Mouse (Mus musculus) leukemia stem cell, adult 10-12 weeks (primary cell): ENCODE measurements around the gene Intu. TPM values are rescaled to one million over a fixed set of nuclear protein-coding genes. Genes with fewer than 3 reads are reported as not detected.

Source experiments
- polyA plus RNA-seq: library from polyadenylated mRNA; stranded (reverse); fragments of >175 nt; gene quantifications from 2 replicates; pipeline ENCODE4 v1.2.3, GENCODE M21; 2012; ENCODE audit warnings: low replicate concordance

Gene Intu
- polyA plus RNA-seq, result 0.62 and 1.9 TPM in 2 replicates

DNA sequence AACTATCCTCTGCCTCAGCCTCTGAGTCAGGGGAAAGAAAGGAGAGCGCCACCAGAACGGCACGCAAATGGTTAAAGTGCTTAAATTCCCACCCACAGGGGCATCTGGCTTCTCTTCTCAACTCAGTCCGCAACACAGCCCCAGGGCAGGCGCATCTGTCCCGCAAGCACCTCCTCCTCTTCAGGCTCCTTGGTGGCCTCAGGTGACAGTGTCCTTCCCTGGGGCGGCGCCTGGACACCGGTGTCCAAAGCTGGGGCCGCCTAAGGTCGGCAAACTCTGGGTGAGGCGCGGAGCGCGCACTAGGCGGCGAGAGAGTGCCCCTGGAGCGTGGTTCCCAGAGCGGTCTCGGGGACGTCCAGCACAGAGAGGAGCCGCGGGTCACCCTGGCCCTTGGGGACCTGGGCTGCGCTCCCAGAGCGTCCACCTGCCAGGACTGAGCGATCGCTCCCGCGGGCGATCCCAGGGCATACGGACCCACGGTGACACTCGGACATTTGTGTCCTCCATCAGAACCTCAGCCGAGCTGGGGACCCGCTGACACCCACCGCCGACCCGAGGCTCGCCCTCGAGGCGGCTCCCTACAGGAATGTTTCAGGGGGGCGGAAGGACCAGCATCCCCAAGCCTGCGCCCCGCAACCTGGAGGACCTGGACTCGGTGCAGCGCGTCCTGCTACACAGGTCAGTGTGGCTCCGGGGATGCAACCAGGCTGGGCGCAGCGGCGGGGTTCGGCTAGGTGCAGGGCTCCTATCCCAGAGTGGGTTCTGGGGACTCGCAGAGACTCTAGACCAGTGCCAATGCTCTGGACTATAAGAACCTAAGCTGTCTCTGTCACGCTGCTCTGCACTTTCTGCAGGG, at the start of gene Intu:
TSS of gene Intu (plus strand) at position 1 of the 856 bp plus-strand sequence.

DNA sequence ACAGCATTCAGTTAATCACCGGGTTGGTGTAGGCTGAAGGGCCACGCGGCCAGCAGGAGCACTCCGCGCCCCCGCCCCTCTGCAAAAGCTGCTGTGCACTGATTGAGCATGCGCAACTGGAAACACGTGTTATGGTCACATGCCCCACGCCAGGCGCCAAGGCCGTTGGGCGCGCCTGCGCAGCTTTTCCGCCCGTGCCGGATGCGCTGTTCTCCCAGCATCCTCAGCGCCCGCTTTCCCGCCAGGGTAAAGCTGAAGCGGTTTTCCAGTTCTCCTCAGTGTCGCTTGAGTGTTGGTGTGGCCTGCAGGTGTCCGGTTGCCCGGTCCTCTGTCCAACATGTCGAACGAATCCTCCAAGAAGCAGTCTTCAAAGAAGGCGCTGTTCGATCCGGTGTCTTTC, 177.6 kb downstream of the Intu start, which contains the start of gene Slc25a31:
TSS of gene Slc25a31 (plus strand) at position 201 of the 400 bp plus-strand sequence.

GRCm38 (mm10) chr3:40744024-40744835, 213.1 kb downstream of the Intu start, which contains the start of gene Hspa4l:
TSS of gene Hspa4l (plus strand) at chr3:40744495.

Other genes with a start within 250 kb of the Intu start
- not detected in 2 replicates for gene Slc25a31, start 177.6 kb downstream of the Intu start, polyA plus RNA-seq
- 7.4 and 11.5 TPM in 2 replicates for gene Hspa4l, start 213.2 kb downstream of the Intu start, polyA plus RNA-seq